Mouse (Mus musculus) large intestine, adult 2 months (tissue): ENCODE results near the gene Tada2b. TPM values are rescaled to one million over a fixed set of nuclear protein-coding genes. Genes with fewer than 3 reads are reported as not detected.

Experiments used
- DNase-seq: peaks from one replicate; pipeline ENCODE4 v3.0.0-alpha.2; 2012; ENCODE audit warnings: low read depth, low spot score
- WGBS: fragments of 180-500 bp; shearing (Covaris S2); methylation state at CpG from one replicate; pipeline ENCODE4 v1.1.7; 2018; 5-methylcytosine and 5-hydroxymethylcytosine counted together
- polyA plus RNA-seq: library from polyadenylated mRNA; depleted of rRNA; stranded (reverse); fragments of >200 nt; gene quantifications from 2 replicates; pipeline ENCODE4 v1.2.3, GENCODE M21; 2012; rRNA removed

Gene Tada2b
- 7.6 and 9.9 TPM in 2 replicates for polyA plus RNA-seq

- peak; percentile 84 for DNase-seq
- 4% methylated on average over 95 of the region's 97 CpGs for WGBS
Observed at GRCm38 (mm10) chr5:36484171-36484990, at the start of gene Tada2b, which contains the start of gene Ccdc96. Tada2b (minus strand) TSS chr5:36484285. Ccdc96 (plus strand) TSS chr5:36484588.

DNA sequence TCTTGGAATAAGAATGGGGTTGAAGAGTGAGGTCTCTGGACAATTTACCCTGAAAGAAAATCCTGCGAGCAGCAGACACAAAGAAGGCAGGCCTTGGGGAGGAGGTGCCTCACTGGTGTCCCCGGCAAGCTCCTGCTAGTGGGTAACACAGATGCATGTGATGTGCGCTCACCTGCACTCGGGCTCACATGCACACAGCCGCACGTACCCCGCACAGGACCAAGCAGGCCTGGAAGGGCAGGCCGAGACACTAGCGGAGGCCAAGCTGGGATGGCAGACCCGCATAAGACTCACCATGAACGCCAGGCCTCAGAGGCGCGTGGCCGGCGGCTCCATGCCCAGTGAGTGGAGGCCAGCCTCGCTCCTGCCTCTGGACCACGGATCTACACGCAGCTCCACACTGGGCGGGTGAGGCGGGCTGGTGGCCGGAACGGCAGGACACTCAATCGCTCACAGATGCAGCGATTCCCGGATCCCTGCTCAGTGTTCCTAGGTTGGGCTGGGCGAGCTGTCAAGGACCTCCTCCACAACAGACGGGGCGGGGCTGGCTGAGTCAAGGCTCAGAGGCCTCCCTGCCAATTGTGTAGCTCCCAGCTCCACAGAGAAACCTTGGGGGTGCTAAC is 46.2 kb upstream of the Tada2b start:
- DNase-seq, result peak; percentile 80
- under 1% methylated on average over 28 of the region's 28 CpGs for WGBS

DNA sequence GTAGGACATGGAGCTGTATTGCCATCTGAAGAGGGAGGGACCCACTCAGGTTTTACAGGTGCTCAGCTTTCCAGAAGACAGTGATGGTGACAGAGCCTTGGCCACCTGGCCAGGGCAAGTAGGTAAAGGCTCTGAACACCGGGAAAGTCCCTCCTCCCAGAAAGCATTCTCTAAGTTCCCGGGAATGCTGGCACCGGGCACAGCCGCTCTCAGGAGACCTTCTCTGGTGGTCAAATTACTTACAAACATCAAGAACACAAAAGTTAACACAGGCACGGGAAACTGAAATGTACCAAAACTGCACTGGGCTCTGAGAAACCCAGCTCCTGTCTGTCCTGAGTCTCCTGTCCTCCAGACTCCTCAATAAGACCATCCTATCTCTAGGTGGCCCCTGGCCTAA is 45.6 kb upstream of the Tada2b start:
- 3% methylated on average over 5 of the region's 5 CpGs for WGBS
- DNase-seq, result no peak

DNA sequence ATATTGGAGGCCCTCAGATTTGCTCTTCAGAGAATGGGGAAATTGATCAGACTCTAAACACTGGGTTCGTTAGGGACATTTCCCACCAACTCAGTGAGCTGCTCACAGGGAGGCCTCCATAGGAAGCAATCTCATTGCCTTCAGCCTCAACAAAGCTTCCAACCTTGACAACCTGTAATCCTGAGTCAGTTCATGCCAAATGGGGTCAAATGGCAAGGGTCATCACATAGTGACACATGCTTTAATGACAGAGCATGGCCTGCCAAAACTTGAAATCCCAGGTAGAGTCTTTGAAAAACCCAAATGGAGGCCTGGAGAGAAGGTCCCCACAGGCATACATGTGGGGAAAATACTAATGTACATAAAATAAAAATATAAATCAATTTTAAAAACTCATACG is 42.8 kb upstream of the Tada2b start:
- 89% methylated on average over 2 of the region's 2 CpGs for WGBS
- no peak for DNase-seq

GRCm38 (mm10) chr5:36526274-36526673 is 42.2 kb upstream of the Tada2b start:
- DNase-seq, result no peak
- WGBS, result 80% methylated on average over 5 of the region's 5 CpGs

DNA sequence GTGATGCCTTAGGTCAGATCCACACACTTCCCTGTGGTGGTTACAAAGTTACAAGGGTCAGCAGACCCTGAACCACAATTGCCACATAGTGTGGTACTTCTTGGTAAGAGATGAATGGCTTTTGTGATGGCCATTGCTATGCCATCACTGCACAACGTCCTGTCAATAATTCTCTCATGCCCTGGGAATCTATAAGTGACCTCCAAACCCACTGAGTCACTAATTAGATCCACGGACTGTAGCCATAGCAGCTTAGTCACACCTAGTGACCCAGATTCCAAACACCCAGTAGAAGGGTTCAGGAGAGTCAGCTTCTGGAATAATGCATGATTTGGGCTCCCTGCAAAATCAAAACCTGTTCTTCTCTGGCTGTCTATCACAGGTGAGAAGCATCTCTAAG is 41.1 kb upstream of the Tada2b start:
- WGBS, result 49% methylated on average over 2 of the region's 2 CpGs
- no peak for DNase-seq

- DNase-seq, result no peak
- WGBS, result 81% methylated on average over 5 of the region's 5 CpGs
Observed at GRCm38 (mm10) chr5:36523219-36523703, 39.2 kb upstream of the Tada2b start.

DNA sequence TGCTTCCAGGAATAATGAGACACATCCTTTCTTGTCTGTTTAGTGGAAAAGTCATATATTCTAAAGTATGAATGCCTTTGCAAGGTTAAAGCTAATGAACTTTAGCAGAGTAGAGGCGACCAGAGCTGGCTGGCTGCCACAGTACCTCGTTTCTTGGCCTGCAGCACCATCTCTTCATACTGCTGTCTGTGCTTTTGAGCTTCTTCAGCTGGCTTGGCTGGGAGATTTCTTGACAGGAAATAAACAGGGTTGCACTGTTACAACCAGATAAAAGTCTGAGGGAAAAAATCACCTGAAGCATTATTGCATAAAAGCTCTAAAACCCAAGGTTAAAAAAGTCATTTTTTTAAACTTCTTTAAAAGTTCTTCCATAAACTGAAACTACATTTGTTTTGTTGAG is 38.7 kb upstream of the Tada2b start:
- 54% methylated on average over 2 of the region's 2 CpGs for WGBS
- DNase-seq, result no peak

DNA sequence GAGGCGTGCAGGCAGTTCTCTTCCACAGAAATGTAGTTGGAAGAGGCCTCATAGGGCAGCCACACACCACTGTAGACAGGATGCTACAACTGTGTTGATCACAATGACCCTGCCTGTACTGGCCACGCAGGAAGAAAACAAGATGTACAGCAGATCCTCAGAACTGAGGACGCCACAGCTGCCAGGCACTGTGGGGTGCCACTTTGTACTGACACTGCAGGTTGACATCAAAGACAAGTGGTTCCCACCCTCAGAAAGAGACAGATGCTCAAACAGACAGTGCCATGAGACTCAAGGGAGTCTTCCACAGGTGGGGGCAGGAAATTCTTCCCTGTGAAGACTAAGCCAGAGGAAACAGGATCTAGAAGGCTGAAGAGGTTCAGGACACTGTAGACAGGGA is 35.7 kb upstream of the Tada2b start:
- 87% methylated on average over 3 of the region's 3 CpGs for WGBS
- DNase-seq, result no peak

- DNase-seq, result no peak
- 94% methylated on average over 3 of the region's 3 CpGs for WGBS
Observed at GRCm38 (mm10) chr5:36517596-36517995, 33.5 kb upstream of the Tada2b start.

DNA sequence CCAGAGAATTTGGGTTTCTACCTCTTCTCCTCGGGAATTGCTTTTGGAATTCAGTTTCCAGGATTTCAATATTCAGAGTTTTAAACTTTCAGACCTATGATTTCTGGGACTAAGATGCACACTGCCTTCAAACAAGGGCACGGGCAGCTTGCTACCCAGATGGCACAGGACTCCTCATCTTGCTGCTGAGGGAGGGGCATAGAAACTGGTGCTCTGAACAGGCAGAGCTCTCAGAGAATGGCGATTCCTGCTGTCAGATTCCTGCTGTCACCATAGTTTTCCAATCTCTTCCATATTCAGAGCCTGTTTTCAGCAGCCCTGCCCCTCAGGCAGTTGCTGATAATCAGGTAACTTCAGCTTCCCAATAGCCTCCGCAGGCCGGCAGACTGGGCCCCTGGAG is 31.5 kb upstream of the Tada2b start:
- no peak for DNase-seq
- WGBS, result 89% methylated on average over 5 of the region's 5 CpGs

GRCm38 (mm10) chr5:36515126-36515525 is 31.0 kb upstream of the Tada2b start:
- WGBS, result 91% methylated on average over 1 of the region's 1 CpGs
- no peak for DNase-seq

DNA sequence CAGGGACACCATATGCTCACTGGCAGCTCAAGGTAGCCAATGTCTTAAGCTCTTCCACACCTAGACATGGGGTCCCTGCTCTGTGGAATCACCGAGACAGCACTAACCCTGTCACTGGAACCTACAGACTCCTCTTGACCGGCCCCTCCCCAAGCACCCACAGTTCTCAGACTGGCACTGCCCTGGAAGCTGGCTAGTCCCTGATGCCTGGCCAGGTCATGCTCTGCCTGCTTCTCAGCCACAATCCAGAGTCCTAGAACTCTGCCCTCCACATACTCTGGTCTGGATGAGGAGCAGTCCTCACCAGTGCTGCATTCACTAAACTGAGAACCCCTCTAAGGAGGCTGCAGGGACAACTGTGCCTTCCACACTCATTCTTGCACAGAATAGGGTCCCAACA is 26.9 kb upstream of the Tada2b start:
- WGBS, result 96% methylated on average over 2 of the region's 2 CpGs
- DNase-seq, result no peak

DNA sequence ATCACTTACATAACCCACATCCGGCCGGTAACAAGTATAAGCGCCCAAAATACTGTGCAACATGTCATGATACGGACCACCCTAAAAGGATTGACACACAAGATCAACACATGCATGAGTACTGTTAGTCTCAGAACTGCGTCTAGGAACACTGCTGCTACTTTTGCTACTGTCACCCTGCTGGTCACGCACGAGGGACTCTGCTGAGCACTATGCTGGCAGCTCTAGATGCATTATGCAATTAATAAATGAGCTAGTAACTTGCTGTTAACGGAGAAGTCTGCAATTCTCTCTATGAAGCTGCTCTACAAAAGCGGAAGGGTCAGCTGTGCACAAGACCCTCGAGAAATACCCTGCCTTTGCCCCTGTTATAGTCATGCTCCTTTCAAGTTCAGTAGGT is 24.3 kb upstream of the Tada2b start:
- no peak for DNase-seq
- 94% methylated on average over 10 of the region's 10 CpGs for WGBS

DNA sequence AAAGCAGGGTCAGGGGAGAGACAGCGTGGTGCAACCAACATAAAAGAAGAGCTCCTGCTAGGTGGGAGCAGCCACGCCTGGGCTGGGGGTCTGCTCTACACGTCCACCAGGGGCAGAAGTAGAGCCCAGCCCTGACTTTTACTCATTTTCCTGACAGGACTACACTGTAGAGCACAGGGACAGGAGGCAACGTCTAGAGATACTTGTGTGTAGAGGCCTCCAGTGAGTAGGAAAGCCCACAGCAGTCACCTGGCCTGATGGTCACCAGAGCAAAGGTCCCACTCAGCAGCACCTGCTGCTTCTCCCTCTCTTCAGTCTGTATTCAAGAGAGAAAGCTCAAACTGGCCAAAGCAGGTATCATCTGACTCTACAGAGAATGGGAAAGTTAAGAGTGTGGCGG is 21.6 kb upstream of the Tada2b start:
- WGBS, result 75% methylated on average over 5 of the region's 5 CpGs

DNA sequence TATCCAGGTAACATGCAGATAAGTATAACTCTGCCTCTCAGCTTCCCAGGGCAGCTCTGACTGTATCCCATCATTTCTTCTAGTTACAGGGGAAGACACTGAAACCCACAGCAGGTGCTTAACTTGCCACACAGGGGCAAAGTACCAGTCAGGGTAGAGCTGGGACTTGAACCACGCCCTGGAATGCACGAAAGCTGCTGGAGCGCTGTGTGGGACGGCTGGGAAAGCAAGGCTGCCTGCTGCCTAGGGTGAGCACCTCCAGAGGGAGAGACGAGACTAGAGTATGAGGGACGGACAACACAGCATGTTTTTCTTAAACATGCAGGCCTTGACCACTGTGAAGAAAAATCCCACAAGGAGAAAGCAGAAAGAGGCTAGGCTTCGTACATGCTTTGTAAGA is 21.1 kb upstream of the Tada2b start:
- WGBS, result 58% methylated on average over 7 of the region's 7 CpGs
- DNase-seq, result no peak

More for the DNA sequence above, 21.6 kb upstream of the Tada2b start:
- no peak for DNase-seq

GRCm38 (mm10) chr5:36494709-36495108 is 10.6 kb upstream of the Tada2b start:
- no peak for DNase-seq
- 96% methylated on average over 9 of the region's 9 CpGs for WGBS

GRCm38 (mm10) chr5:36493919-36494318 is 9.8 kb upstream of the Tada2b start:
- DNase-seq, result no peak
- 84% methylated on average over 6 of the region's 6 CpGs for WGBS

DNA sequence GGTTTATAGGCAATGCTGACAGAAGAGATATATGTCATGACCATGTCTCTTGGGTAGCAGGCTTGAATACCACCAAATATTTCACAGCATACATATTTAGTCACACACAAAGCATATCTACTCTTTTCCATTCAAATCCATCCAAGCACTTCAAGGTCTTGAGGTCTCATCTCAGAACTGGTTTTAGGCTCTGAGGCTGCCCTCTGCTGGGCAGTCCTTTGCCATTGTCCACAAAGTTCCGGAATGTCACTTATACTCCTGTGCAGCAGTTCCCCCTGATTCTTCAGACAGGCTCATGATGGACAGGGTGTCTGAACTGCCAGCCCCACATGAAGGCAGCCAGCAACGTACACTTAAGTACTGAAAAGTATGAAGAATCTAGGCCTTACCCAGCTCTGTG is 5.1 kb upstream of the Tada2b start:
- DNase-seq, result no peak
- 50% methylated on average over 2 of the region's 2 CpGs for WGBS

DNA sequence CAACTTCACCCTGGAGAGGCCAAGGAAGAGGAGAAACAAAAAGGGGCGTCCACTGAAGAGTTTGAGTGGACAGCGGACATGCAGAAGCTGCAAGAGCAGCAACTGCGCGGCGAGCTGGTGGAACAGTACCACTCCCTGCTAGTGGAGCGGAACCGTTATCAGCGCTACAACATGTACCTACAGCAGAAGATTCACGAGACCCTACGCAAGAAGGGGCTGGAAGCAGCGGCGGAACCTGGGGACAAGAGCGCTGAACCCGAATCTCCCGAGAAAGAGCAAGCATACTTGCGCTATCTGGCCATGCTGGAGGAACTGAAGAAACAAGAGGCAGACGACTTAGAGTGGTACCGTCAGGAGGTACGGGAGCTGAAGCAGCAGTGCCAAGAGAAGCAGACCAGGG is 1.2 kb upstream of the Tada2b start:
- 25% methylated on average over 19 of the region's 19 CpGs for WGBS
- DNase-seq, result no peak
